Mouse (Mus musculus) forebrain, embryonic 12.5 days (tissue): ENCODE data around the gene Cer1. TPM values are rescaled to one million over a fixed set of nuclear protein-coding genes. Genes with fewer than 3 reads are reported as not detected.

Experiments
- ATAC-seq: fragments of 200-750 bp; cut with Nextera tagmentation; 2 replicates; pipeline ENCODE4 v1.8.0; 2017; ENCODE audit warnings: moderate TSS enrichment; ENCODE audit not compliant: low FRiP score
- H3K27ac ChIP-seq: fragments of 300-500 bp; sonication (generic); 2 replicates; pipeline ENCODE4 v1.5.1; 2016; ENCODE audit warnings: mild to moderate bottlenecking
- H3K27me3 ChIP-seq: fragments of 300-500 bp; sonication (generic); 2 replicates; pipeline ENCODE4 v1.6.1; 2016; ENCODE audit warnings: mild to moderate bottlenecking
- H3K36me3 ChIP-seq: fragments of 300-500 bp; sonication (generic); replicated peaks from 2 replicates; pipeline ENCODE4 v1.6.1; 2016; ENCODE audit warnings: mild to moderate bottlenecking
- H3K4me1 ChIP-seq: fragments of 300-500 bp; sonication (generic); 2 replicates; pipeline ENCODE4 v1.6.1; 2016
- H3K4me2 ChIP-seq: fragments of 300-500 bp; sonication (generic); 2 replicates; pipeline ENCODE4 v1.6.1; 2016; ENCODE audit warnings: mild to moderate bottlenecking, moderate library complexity
- H3K4me3 ChIP-seq: fragments of 300-500 bp; sonication (generic); replicated peaks from 2 replicates; pipeline ENCODE4 v1.5.1; 2016; ENCODE audit warnings: mild to moderate bottlenecking
- H3K9ac ChIP-seq: fragments of 300-500 bp; sonication (generic); 2 replicates; pipeline ENCODE4 v1.6.1; 2016; ENCODE audit warnings: mild to moderate bottlenecking
- H3K9me3 ChIP-seq: fragments of 300-500 bp; sonication (generic); 2 replicates; pipeline ENCODE4 v1.6.1; 2016
- WGBS: fragments of 180-500 bp; shearing (Covaris S2); methylation state at CpG from one replicate; pipeline ENCODE4 v1.1.7; 2016; 5-methylcytosine and 5-hydroxymethylcytosine counted together
- polyA plus RNA-seq: library from polyadenylated mRNA; unstranded; fragments of >200 nt; fragmentation: Nextera tagmentation; extraction: Ambion mirVana; gene quantifications from 2 replicates; pipeline ENCODE4 v1.2.1, GENCODE M21; 2016

Gene Cer1
- 0.12 TPM in 1 of 2 replicates, not detected in the other for polyA plus RNA-seq

DNA sequence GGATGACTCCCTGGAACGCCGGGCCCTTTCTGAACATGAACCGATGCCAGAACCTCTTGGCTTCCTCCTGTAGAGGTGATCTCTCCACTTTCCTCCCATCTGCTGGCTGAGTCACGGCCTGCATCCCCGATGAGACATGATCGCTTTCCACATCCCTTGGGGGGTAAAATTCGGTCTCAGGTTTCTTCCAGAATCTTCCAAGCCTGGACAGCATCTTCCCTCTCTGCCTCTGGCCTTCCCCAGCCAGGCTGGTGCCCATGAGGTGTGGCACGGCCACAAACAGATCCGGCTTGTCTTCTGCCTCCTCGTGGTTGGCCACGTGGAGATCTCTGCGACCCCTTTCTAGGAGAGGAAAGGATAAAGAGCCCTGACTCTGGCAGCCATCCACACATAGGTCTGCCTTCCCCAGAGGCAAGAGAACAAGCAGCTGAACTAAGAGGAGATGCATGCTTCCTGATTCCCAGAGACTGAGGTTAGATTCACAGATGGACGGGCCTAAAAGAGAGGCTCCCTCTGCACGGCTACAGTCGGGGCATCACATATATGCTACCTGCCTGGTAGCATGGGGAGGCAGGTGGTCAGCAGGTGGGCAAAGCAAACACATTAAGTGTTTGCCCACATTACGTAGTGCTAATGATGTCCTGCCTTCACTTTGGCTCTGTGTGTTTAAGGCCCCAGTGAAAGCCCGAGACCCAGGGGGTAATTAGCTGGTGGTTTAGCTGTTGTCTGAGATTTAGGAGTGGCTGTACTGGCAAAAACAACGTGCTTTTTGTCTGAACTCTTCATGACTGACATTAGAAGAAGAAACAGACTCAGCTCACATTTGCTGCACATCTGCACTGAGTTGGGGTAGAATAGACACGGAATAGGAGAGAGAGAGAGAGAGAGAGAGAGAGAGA is at the start of gene Cer1:
Cer1 (minus strand) TSS at position 513 of the 899 bp plus-strand sequence.
- WGBS, result 58% methylated on average over 18 of the region's 19 CpGs
- ATAC-seq, result no peak; the same call in 1 of the 2 replicates
- H3K27ac ChIP-seq, result no peak within 1 kb of the TSS

GRCm38 (mm10) chr4:82934308-82934707 is 49.4 kb upstream of the Cer1 start:
- 16% methylated on average over 5 of the region's 5 CpGs for WGBS
- H3K36me3 ChIP-seq, result no peaks in the 10 kb centered on the region
- no peaks in the 10 kb centered on the region for H3K9me3 ChIP-seq
- H3K9ac ChIP-seq, result no peak overlapping the region
- no peak overlapping the region for H3K4me3 ChIP-seq
- no peak overlapping the region for H3K4me2 ChIP-seq
- ATAC-seq, result peak; percentile 83
- no peaks in the 10 kb centered on the region; the same call in 1 of the 2 replicates for H3K4me1 ChIP-seq
- H3K27me3 ChIP-seq, result 0 out of 2 replicates have a peak, but pooled peaks cover 3% of the 10 kb centered on the region
- no peak overlapping the region for H3K27ac ChIP-seq

More for the DNA sequence above, at the start of gene Cer1:
- Histone ChIP-seq H3K4me3 (no peak within 1 kb of the TSS), H3K9ac (no peak within 1 kb of the TSS), H3K4me1 (peaks cover 4% of the 10 kb centered on the region; the same call in 1 of the 2 replicates), H3K36me3 (no peaks in the 10 kb centered on the region), H3K9me3 (no peaks in the 10 kb centered on the region), H3K27me3 (peaks cover 31% of the 10 kb centered on the region), H3K4me2 (no peak within 1 kb of the TSS)

DNA sequence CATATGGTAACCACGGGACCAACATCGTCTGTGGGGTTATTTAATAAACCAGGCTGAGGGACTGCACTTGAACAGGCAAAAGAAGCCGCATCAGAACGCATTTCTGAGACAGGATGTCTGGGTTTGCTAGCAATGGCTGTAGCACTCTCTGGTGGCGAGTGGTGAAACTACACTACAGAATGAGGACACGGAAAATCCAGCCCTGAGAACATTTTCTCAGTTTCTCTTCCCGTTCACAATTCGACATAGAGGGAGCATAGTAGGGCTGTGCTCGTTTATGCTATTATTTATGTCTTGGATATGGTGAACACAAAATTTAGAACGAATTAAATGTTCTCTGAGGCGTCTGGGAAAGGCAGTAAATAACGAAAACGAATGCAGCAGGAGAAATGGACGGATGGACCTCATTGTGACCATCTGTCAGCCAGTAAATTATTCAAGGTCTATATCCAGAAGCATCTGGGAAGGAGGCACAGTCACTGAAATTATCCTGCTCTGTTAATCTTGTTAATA is 48.8 kb upstream of the Cer1 start:
- H3K4me1 ChIP-seq, result no peaks in the 10 kb centered on the region; the same call in 1 of the 2 replicates
- WGBS, result 14% methylated on average over 14 of the region's 14 CpGs
- 0 out of 2 replicates have a peak overlapping the region, but pooled peaks have one; percentile 27 for H3K27ac ChIP-seq
- 0 out of 2 replicates have a peak, but pooled peaks cover 3% of the 10 kb centered on the region for H3K27me3 ChIP-seq
- H3K9me3 ChIP-seq, result no peaks in the 10 kb centered on the region
- H3K36me3 ChIP-seq, result no peaks in the 10 kb centered on the region
- H3K9ac ChIP-seq, result no peak overlapping the region
- H3K4me2 ChIP-seq, result peak overlapping the region; percentile 25
- ATAC-seq, result peak; percentile 69
- no peak overlapping the region for H3K4me3 ChIP-seq

- Histone ChIP-seq H3K36me3 (no peaks in the 10 kb centered on the region), H3K9me3 (no peaks in the 10 kb centered on the region), H3K27me3 (0 out of 2 replicates have a peak, but pooled peaks cover 3% of the 10 kb centered on the region), H3K9ac (no peak overlapping the region), H3K27ac (no peak overlapping the region), H3K4me2 (no peak overlapping the region), H3K4me1 (no peaks in the 10 kb centered on the region; the same call in 1 of the 2 replicates), H3K4me3 (no peak overlapping the region)
- 74% methylated on average over 5 of the region's 5 CpGs for WGBS
- ATAC-seq, result no peak
Observed at GRCm38 (mm10) chr4:82930079-82930478, 45.1 kb upstream of the Cer1 start.

GRCm38 (mm10) chr4:82921962-82922361 is 37.0 kb upstream of the Cer1 start:
- H3K9ac ChIP-seq, result no peak overlapping the region
- no peaks in the 10 kb centered on the region for H3K36me3 ChIP-seq
- 92% methylated on average over 4 of the region's 4 CpGs for WGBS
- H3K4me2 ChIP-seq, result no peak overlapping the region
- H3K27ac ChIP-seq, result no peak overlapping the region
- H3K4me1 ChIP-seq, result peaks cover 9% of the 10 kb centered on the region; the same call in 1 of the 2 replicates
- H3K9me3 ChIP-seq, result no peaks in the 10 kb centered on the region
- H3K4me3 ChIP-seq, result no peak overlapping the region
- ATAC-seq, result no peak
- no peaks in the 10 kb centered on the region for H3K27me3 ChIP-seq

- H3K9me3 ChIP-seq, result no peaks in the 10 kb centered on the region
Observed at GRCm38 (mm10) chr4:82918625-82919024, 33.7 kb upstream of the Cer1 start.

GRCm38 (mm10) chr4:82916678-82917050 is 31.7 kb upstream of the Cer1 start:
- H3K27me3 ChIP-seq, result no peaks in the 10 kb centered on the region
- no peaks in the 10 kb centered on the region for H3K9me3 ChIP-seq
- H3K4me1 ChIP-seq, result peaks cover 38% of the 10 kb centered on the region
- no peak overlapping the region for H3K4me3 ChIP-seq
- peak; percentile 79; the same call in 1 of the 2 replicates for ATAC-seq
- peak overlapping the region; percentile 45 for H3K4me2 ChIP-seq
- 0 out of 2 replicates have a peak overlapping the region, but pooled peaks have one; percentile 12 for H3K9ac ChIP-seq
- 12% methylated on average over 5 of the region's 5 CpGs for WGBS
- H3K27ac ChIP-seq, result peak overlapping the region; percentile 90
- H3K36me3 ChIP-seq, result no peaks in the 10 kb centered on the region

More at GRCm38 (mm10) chr4:82918625-82919024, 33.7 kb upstream of the Cer1 start:
- Histone ChIP-seq H3K27ac (no peak overlapping the region), H3K27me3 (no peaks in the 10 kb centered on the region), H3K9ac (no peak overlapping the region), H3K36me3 (no peaks in the 10 kb centered on the region), H3K4me3 (no peak overlapping the region), H3K4me2 (no peak overlapping the region), H3K4me1 (peaks cover 38% of the 10 kb centered on the region)
- WGBS, result 70% methylated on average over 2 of the region's 2 CpGs
- no peak for ATAC-seq

DNA sequence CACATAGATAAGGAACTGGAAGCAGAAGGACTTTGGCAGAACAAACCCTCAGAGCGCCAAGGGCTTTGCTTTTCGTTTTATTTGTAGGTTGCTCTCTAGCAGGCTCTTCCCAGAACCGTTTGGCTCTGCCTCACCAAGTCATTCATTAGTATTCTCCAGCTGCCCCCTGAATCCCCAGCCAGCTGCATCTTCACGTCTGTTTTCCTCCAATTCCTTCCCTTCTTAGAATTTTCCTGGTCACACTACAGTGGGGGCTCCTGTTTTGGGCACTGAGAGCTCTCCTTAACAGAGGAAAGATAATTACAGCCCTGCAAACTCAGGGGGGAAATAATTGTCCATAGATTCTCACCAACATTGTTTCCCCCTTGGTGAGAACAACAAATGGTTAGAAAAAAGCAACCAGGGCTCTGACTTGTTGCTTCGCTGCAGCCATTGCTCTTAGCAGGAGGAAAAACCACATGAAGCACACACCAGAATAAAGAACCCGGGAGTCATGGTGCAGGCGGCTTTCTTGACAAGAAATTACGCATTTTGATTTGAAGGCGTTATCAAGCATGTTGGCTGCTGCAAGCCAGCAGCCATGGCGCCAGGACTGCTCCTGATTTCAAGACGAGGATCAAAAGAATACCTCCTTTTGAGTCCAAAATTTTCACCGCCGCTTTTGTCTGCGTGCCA is 31.2 kb upstream of the Cer1 start:
- Histone ChIP-seq H3K4me1 (peaks cover 38% of the 10 kb centered on the region), H3K27ac (peak overlapping the region; percentile 90), H3K9me3 (no peaks in the 10 kb centered on the region), H3K27me3 (no peaks in the 10 kb centered on the region), H3K4me2 (peak overlapping the region; percentile 45), H3K36me3 (no peaks in the 10 kb centered on the region), H3K9ac (0 out of 2 replicates have a peak overlapping the region, but pooled peaks have one; percentile 12), H3K4me3 (no peak overlapping the region; the same call in 1 of the 2 replicates)
- WGBS, result 16% methylated on average over 14 of the region's 14 CpGs
- ATAC-seq, result peak; percentile 71

DNA sequence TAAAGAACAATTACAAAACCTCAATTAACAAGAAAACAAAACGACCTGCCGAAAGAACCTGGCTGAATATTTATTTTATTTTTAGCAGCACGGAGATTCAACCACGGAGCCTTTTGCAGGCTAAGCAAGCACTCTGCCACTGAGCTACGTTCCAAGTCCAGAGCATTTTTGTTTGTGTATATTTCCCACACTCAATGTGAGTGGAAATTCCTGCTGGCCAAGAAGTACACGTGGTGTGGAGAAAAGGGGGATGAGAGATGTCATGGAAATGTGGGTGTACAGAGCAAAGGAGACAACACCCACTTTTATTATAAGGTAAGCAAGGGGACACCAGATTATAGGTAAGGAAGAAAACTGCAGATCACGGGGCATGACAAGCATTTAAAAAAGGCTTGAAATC is 30.6 kb upstream of the Cer1 start:
- Histone ChIP-seq H3K9me3 (no peaks in the 10 kb centered on the region), H3K27ac (peak overlapping the region; percentile 90), H3K4me2 (peak overlapping the region; percentile 45), H3K27me3 (no peaks in the 10 kb centered on the region), H3K4me3 (no peak overlapping the region), H3K4me1 (peaks cover 35% of the 10 kb centered on the region), H3K36me3 (no peaks in the 10 kb centered on the region), H3K9ac (0 out of 2 replicates have a peak overlapping the region, but pooled peaks have one; percentile 12)
- WGBS, result 63% methylated on average over 7 of the region's 7 CpGs
- ATAC-seq, result no peak

DNA sequence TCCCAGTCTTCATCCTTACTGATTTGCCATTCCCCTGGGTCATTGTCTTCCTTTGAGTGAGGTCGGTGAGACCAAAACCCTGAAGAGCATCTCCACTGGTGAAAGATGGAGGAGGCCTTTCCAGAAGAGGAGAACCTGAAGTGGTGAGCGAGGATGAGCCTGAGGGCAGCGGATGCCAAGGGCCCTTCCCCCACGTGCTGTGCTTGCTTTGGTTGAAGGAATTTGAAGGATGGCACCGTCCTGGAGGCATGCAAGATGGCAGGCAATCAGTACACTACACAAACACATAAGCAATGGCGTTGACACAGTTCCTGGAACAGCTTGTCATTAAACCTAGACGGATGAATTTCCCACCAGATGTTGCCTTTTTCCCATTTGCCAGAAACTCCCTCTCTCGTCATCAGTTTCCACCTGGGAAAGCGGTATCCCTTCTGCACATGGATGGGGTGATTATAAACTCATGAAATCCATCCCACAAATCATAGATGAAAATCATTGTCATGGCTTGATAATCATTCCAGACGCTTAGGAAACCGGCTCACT is 29.7 kb upstream of the Cer1 start:
- H3K9ac ChIP-seq, result no peak overlapping the region
- ATAC-seq, result no peak
- no peaks in the 10 kb centered on the region for H3K27me3 ChIP-seq
- H3K4me3 ChIP-seq, result no peak overlapping the region
- no peaks in the 10 kb centered on the region for H3K36me3 ChIP-seq
- peaks cover 35% of the 10 kb centered on the region for H3K4me1 ChIP-seq
- H3K9me3 ChIP-seq, result no peaks in the 10 kb centered on the region
- 82% methylated on average over 11 of the region's 11 CpGs for WGBS
- H3K27ac ChIP-seq, result peak overlapping the region; percentile 90
- no peak overlapping the region for H3K4me2 ChIP-seq

- H3K4me2 ChIP-seq, result no peak overlapping the region
- no peaks in the 10 kb centered on the region for H3K9me3 ChIP-seq
- no peaks in the 10 kb centered on the region for H3K27me3 ChIP-seq
- no peak overlapping the region for H3K4me3 ChIP-seq
- H3K9ac ChIP-seq, result no peak overlapping the region
- ATAC-seq, result no peak
- H3K36me3 ChIP-seq, result no peaks in the 10 kb centered on the region
- 0 out of 2 replicates have a peak, but pooled peaks cover 3% of the 10 kb centered on the region for H3K4me1 ChIP-seq
- WGBS, result 95% methylated on average over 10 of the region's 10 CpGs
- no peak overlapping the region for H3K27ac ChIP-seq
Observed at GRCm38 (mm10) chr4:82895227-82895626, 10.3 kb upstream of the Cer1 start.
